Mouse (Mus musculus): ENCODE data around the gene Mst1r.

DNA sequence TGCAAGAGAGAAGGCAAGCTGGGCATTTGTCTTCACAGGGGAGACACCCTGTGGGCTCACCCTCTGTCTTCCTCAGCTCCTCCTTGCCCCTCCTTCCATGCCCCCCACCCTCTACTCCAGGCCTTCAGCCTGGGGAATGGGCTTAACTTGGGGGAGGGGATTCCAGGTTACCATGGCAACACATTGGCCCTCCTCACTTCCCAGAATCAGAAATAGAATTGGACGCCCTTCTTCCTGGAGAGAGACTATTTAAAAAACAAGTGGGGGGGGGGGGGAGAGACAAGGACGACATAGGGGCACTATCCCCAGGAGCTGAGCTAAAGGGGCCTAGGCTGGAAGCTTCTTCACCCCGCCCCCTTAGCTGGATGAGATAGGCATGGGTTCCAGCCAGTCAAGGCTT, 18.6 kb downstream of the Mst1r start:
- no peak for TF ChIP-seq CTCF (IDR thresholded peaks at IDR 0.05; ENCODE audit: low read depth)
- TF ChIP-seq EP300 (IDR thresholded peaks at IDR 0.05; ENCODE audit: low read depth), result no peak
